Mouse (Mus musculus) MEL (cell line): Measurements from ENCODE around the gene Cgrrf1. TPM values are rescaled to one million over a fixed set of nuclear protein-coding genes. Genes with fewer than 3 reads are reported as not detected.
A peak's percentile ranks its signal among the peaks of the same experiment; 100 is the strongest.

Experiments used
- DNase-seq: peaks from one replicate; pipeline ENCODE4 v3.0.0; 2011; ENCODE audit warnings: low read depth, low spot score
- H3K27ac ChIP-seq: 2 replicates; pipeline ENCODE4 v1.5.1; 2012; ENCODE audit warnings: low read depth, mild to moderate bottlenecking, control low read depth, low read length, moderate library complexity; ENCODE audit not compliant: control insufficient read depth
- H3K27me3 ChIP-seq, 2 experiments: fragments of 150-350 bp in 1 of 2; sonication (generic) in 1 of 2; 2 replicates each; pipeline ENCODE4 v1.6.1; 2012; ENCODE audit warnings: low read length in 2 of 2, mild to moderate bottlenecking in 2 of 2, improper control_type of control experiment in 1 of 2, moderate library complexity in 1 of 2; ENCODE audit not compliant: insufficient read depth in 2 of 2, control insufficient read depth in 1 of 2
- H3K36me3 ChIP-seq, 2 experiments: 2 replicates each; pipeline ENCODE4 v1.6.1; 2012 to 2014; ENCODE audit warnings: low read length in 2 of 2, improper control_type of control experiment in 1 of 2, inconsistent platforms in 1 of 2, mild to moderate bottlenecking in 1 of 2; ENCODE audit not compliant: insufficient read depth in 2 of 2, control insufficient read depth in 1 of 2
- H3K4me1 ChIP-seq, 2 experiments: fragments of 150-350 bp in 1 of 2; sonication (generic) in 1 of 2; 2 replicates each; pipeline ENCODE4 v1.6.1; 2012; ENCODE audit warnings: low read length in 2 of 2, improper control_type of control experiment in 1 of 2, mild to moderate bottlenecking in 1 of 2; ENCODE audit not compliant: insufficient read depth in 2 of 2, control insufficient read depth in 1 of 2
- H3K4me3 ChIP-seq, 2 experiments: fragments of 150-350 bp in 1 of 2; sonication (generic) in 1 of 2; 2 replicates each; pipeline ENCODE4 v1.5.1; 2012; ENCODE audit warnings: low read depth in 2 of 2, low read length in 2 of 2, mild to moderate bottlenecking in 2 of 2, moderate library complexity in 2 of 2, control low read depth in 1 of 2, improper control_type of control experiment in 1 of 2; ENCODE audit not compliant: control insufficient read depth in 1 of 2, insufficient read depth in 1 of 2
- H3K79me2 ChIP-seq: 2 replicates; pipeline ENCODE4 v1.6.1; 2012; ENCODE audit warnings: mild to moderate bottlenecking, low read length, moderate library complexity; ENCODE audit not compliant: control insufficient read depth, poor library complexity, insufficient read depth
- H3K9ac ChIP-seq: 2 replicates; pipeline ENCODE4 v1.6.1; 2012; ENCODE audit warnings: low read depth, mild to moderate bottlenecking, control low read depth, low read length, moderate library complexity; ENCODE audit not compliant: control insufficient read depth, poor library complexity, severe bottlenecking
- H3K9me3 ChIP-seq: fragments of 150-350 bp; sonication (generic); replicated peaks from 2 replicates; pipeline ENCODE4 v1.6.1; 2012; ENCODE audit warnings: mild to moderate bottlenecking, low read length, improper control_type of control experiment, moderate library complexity; ENCODE audit not compliant: insufficient read depth
- CTCF ChIP-seq, 3 experiments: IDR thresholded peaks in 2 of 3; conservative IDR thresholded peaks in 1 of 3; 2 replicates each; pipeline ENCODE4 v1.5.1; 2011 to 2012; ENCODE audit warnings: low read length in 3 of 3, low read depth in 2 of 3, mild to moderate bottlenecking in 2 of 3, improper control_type of control experiment in 1 of 3, inconsistent platforms in 1 of 3, mixed read lengths in 1 of 3, moderate library complexity in 1 of 3; ENCODE audit not compliant: control insufficient read depth in 1 of 3, insufficient read depth in 1 of 3, poor library complexity in 1 of 3, severe bottlenecking in 1 of 3
- E2F4 ChIP-seq: IDR thresholded peaks from 2 replicates; pipeline ENCODE4 v1.6.1; 2011; ENCODE audit warnings: low read depth, low read length, improper control_type of control experiment, borderline replicate concordance
- EP300 ChIP-seq, 2 experiments: IDR thresholded peaks; 2 replicates each; pipeline ENCODE4 v1.6.1; 2011; ENCODE audit warnings: improper control_type of control experiment in 2 of 2, low read length in 2 of 2, low read depth in 1 of 2, mild to moderate bottlenecking in 1 of 2
- ETS1 ChIP-seq: IDR thresholded peaks from 2 replicates; pipeline ENCODE4 v1.6.1; 2012; ENCODE audit warnings: low read depth, mild to moderate bottlenecking, inconsistent platforms, low read length, improper control_type of control experiment, moderate library complexity
- GABPA ChIP-seq: IDR thresholded peaks from 2 replicates; pipeline ENCODE4 v1.6.1; 2012; ENCODE audit warnings: low read depth, mild to moderate bottlenecking, inconsistent platforms, low read length, improper control_type of control experiment, moderate library complexity
- GATA1 ChIP-seq: IDR thresholded peaks from 2 replicates; pipeline ENCODE4 v1.6.1; 2011; ENCODE audit warnings: low read depth, low read length, improper control_type of control experiment
- JUND ChIP-seq: IDR thresholded peaks from 2 replicates; pipeline ENCODE4 v1.6.1; 2011; ENCODE audit warnings: low read depth, mild to moderate bottlenecking, improper control_type of control experiment, low read length
- MAFK ChIP-seq: IDR thresholded peaks from 2 replicates; pipeline ENCODE4 v1.6.1; 2011; ENCODE audit warnings: low read depth, mild to moderate bottlenecking, low read length, improper control_type of control experiment, borderline replicate concordance
- MAZ ChIP-seq: IDR thresholded peaks from 2 replicates; pipeline ENCODE4 v1.6.1; 2012; ENCODE audit warnings: low read depth, mild to moderate bottlenecking, inconsistent platforms, low read length, improper control_type of control experiment
- POLR2AphosphoS5 ChIP-seq: IDR thresholded peaks from 2 replicates; pipeline ENCODE4 v1.6.1; 2012; ENCODE audit warnings: low read depth, borderline replicate concordance, mild to moderate bottlenecking, inconsistent platforms, low read length, moderate library complexity, mixed read lengths
- RAD21 ChIP-seq: IDR thresholded peaks from 2 replicates; pipeline ENCODE4 v1.6.1; 2011; ENCODE audit warnings: mild to moderate bottlenecking, low read depth, low read length, improper control_type of control experiment
- SMC3 ChIP-seq: IDR thresholded peaks from 2 replicates; pipeline ENCODE4 v1.6.1; 2011; ENCODE audit warnings: low read depth, low read length, improper control_type of control experiment
- TAL1 ChIP-seq: IDR thresholded peaks from 2 replicates; pipeline ENCODE4 v1.6.1; 2012; ENCODE audit warnings: mild to moderate bottlenecking, inconsistent platforms, low read length, moderate library complexity, mixed read lengths
- TCF12 ChIP-seq: IDR thresholded peaks from 2 replicates; pipeline ENCODE4 v1.6.1; 2014; ENCODE audit warnings: low read depth, mild to moderate bottlenecking, inconsistent platforms, low read length, improper control_type of control experiment, moderate library complexity
- UBTF ChIP-seq: IDR thresholded peaks from 2 replicates; pipeline ENCODE4 v1.6.1; 2012; ENCODE audit warnings: low read depth, mild to moderate bottlenecking, inconsistent platforms, low read length, improper control_type of control experiment, moderate library complexity, borderline replicate concordance; ENCODE audit not compliant: insufficient read depth
- ZC3H11A ChIP-seq: IDR thresholded peaks from 2 replicates; pipeline ENCODE4 v1.6.1; 2012; ENCODE audit warnings: low read depth, mild to moderate bottlenecking, inconsistent platforms, low read length, improper control_type of control experiment
- ZKSCAN1 ChIP-seq: IDR thresholded peaks from 2 replicates; pipeline ENCODE4 v1.6.1; 2012; ENCODE audit warnings: low read depth, mild to moderate bottlenecking, inconsistent platforms, low read length, improper control_type of control experiment, moderate library complexity
- ZMIZ1 ChIP-seq: IDR thresholded peaks from 2 replicates; pipeline ENCODE4 v1.6.1; 2012; ENCODE audit warnings: low read depth, mild to moderate bottlenecking, inconsistent platforms, low read length, improper control_type of control experiment, moderate library complexity
- polyA plus RNA-seq, 2 experiments: library from polyadenylated mRNA; stranded (reverse) in 1 of 2; unstranded in 1 of 2; fragments of >175 nt in 1 of 2; fragments of >200 nt in 1 of 2; gene quantifications; 2 replicates each; pipeline versions ENCODE4 v1.2.1 to v1.2.4; 2012; ENCODE audit warnings: low replicate concordance in 2 of 2, low read depth in 1 of 2; ENCODE audit not compliant: insufficient read length in 2 of 2, insufficient read depth in 1 of 2, missing spikeins in 1 of 2
- total RNA-seq: library from RNA; depleted of rRNA; stranded (reverse); fragments of 300-350 nt; gene quantifications from 2 replicates; pipeline ENCODE4 v1.2.3, GENCODE M21; 2012

The Cgrrf1 gene
- total and polyA plus RNA-seq, 3 experiments, result 18.3 to 26.2 TPM; not detected in 1

DNA sequence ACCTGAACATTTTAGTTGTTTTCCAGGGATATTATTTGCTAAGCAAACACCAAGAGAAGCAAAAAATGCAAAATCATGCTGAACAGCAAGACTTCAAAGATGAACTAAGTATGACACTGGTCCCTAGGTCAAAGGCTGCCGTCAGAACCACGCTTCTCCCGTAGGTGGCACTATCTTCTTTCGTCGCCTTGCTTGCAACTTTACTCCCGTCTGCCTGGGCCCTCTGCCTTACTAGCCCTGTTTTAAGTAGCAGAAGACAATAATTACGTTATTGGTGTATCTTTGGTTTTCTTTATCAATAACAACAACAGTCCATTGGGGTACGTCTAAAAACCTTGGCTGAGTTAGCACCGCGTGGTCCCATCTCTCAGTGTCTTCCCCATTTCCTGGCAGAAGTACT lies 49.0 kb downstream of the Cgrrf1 start:
- Histone ChIP-seq H3K79me2 (no peaks in the 10 kb centered on the region), H3K4me1 (no peaks in the 10 kb centered on the region), H3K27ac (no peak overlapping the region), H3K9me3 (no peaks in the 10 kb centered on the region), H3K9ac (no peak overlapping the region), H3K27me3 (no peaks in the 10 kb centered on the region), H3K4me3 (no peak overlapping the region), H3K36me3 (no peaks in the 10 kb centered on the region)
- TF ChIP-seq RAD21, result peak; percentile 15
- TF ChIP-seq CTCF (IDR thresholded peaks at IDR 0.05 in 2 of 3, conservative IDR thresholded peaks at IDR 0.05 in 1 of 3; ENCODE audit: control insufficient read depth in 1 of 3, insufficient read depth in 1 of 3, low read depth in 2 of 3, low read length in 3 of 3, poor library complexity in 1 of 3, severe bottlenecking in 1 of 3), result peak in 1 of 3 experiments; percentile 32; a peak in 2 of 6 replicates
- TF ChIP-seq MAZ, result no peak
- TF ChIP-seq MAFK, result no peak
- DNase-seq, result no peak

DNA sequence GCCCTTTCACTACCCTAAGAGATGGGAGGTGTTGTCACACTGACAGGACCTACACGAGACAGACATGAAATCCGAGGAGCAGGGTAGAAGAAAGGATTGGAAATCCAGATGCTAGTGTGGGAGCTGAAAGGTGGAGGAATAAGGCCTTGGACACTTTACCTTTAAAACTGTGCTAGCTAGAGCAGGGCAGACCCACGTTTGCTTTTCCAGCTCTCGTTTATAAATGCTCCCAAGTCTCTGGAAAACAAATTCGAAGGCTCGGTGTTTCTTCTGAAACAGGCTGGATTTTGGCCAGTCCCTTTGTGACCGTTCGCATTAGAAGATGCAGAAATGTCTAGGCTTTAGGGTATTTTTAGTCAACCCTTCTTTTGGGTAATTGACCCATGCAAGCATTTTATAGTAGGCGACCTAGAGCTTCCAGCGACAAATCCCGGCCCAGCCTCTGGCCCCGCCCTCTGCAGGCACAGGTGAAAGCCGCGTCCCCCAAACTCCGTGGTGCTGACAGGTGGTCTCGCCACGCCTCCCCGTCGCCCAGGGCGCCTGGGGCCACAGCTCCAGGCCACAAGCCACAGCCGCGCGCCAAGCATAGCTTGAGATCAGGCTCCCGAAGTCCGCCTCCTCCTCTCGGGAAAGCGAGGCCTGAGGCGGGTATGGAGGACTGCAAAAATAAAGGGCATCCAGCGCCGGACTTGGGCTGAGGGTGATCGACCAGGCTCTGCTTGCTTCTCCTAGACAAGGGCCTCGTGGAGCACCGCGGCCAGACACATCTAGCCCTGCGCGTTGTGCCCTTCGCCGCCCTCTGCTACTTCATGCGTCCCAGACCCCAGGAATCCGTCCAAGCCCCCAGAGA lies 49.9 kb downstream of the Cgrrf1 start:
- no peak overlapping the region for H3K4me3 ChIP-seq
- no peak overlapping the region for H3K9ac ChIP-seq
- H3K36me3 ChIP-seq, result no peaks in the 10 kb centered on the region
- H3K4me1 ChIP-seq, result no peaks in the 10 kb centered on the region
- no peak overlapping the region for H3K27ac ChIP-seq
- H3K9me3 ChIP-seq, result no peaks in the 10 kb centered on the region
- no peaks in the 10 kb centered on the region for H3K27me3 ChIP-seq
- no peak for TF ChIP-seq ZKSCAN1
- no peak for TF ChIP-seq SMC3
- TF ChIP-seq JUND, result no peak
- no peak for TF ChIP-seq GABPA
- TF ChIP-seq ETS1, result no peak
- TF ChIP-seq UBTF, result no peak
- no peak for TF ChIP-seq EP300 (IDR thresholded peaks at IDR 0.05; ENCODE audit: low read depth in 1 of 2, low read length in 2 of 2)
- no peak for TF ChIP-seq TCF12
- TF ChIP-seq ZC3H11A, result no peak
- TF ChIP-seq POLR2AphosphoS5, result no peak
- TF ChIP-seq MAZ, result no peak
- no peak for TF ChIP-seq MAFK
- no peak for TF ChIP-seq ZMIZ1
- no peak for TF ChIP-seq TAL1
- TF ChIP-seq E2F4, result no peak
- TF ChIP-seq GATA1, result no peak
- H3K79me2 ChIP-seq, result no peaks in the 10 kb centered on the region
- no peak for DNase-seq
